In genomic region chr3:119158670-119159069, GRCm38 (mm10) we compare ENCODE assay signal across 24 mouse cellular contexts.
DNase-seq lines count a peak whose midpoint lies in the region; ATAC-seq lines count a peak whose summit lies in the region.
"Had no signal": no experiment of that assay in that cellular context is flagged by ENCODE, and none has a peak within 500 bp of the region (broad histone marks: within the 10 kb centered on the region; RNA-seq: fewer than 3 reads in every experiment).

No protein-coding gene starts in this region.

- 83% methylated on average over 4 of the region's 4 CpGs for WGBS in midbrain, embryonic 11.5 days
- 88% methylated on average over 4 of the region's 4 CpGs for WGBS in midbrain, embryonic 14.5 days
- 71% methylated on average over 4 of the region's 4 CpGs for WGBS in intestine, embryonic 15.5 days
- 84% methylated on average over 4 of the region's 4 CpGs for WGBS in forebrain, embryonic 11.5 days

- H3K9ac ChIP-seq in midbrain, embryonic 11.5 days (ENCODE audit: low read length), result no peak overlapping the region
- no peak overlapping the region for H3K9ac ChIP-seq in midbrain, embryonic 14.5 days (replicated peaks; ENCODE audit: low read length)
- H3K9ac ChIP-seq in intestine, embryonic 15.5 days, result no peak overlapping the region
- H3K9ac ChIP-seq in forebrain, embryonic 11.5 days (ENCODE audit: low read length), result no peak overlapping the region
- H3K9ac ChIP-seq: embryonic facial prominence, embryonic 12.5 days; embryonic facial prominence, embryonic 15.5 days; forebrain, embryonic 12.5 days; forebrain, embryonic 15.5 days; hindbrain, embryonic 12.5 days; hindbrain, embryonic 15.5 days had no signal

- peaks cover 2% of the 10 kb centered on the region; the same call in 1 of the 2 replicates for H3K27me3 ChIP-seq in midbrain, embryonic 11.5 days (ENCODE audit: control insufficient read depth, insufficient read depth, low read length)
- no peaks in the 10 kb centered on the region for H3K27me3 ChIP-seq in midbrain, embryonic 14.5 days (ENCODE audit: control insufficient read depth, insufficient read depth, low read length)
- H3K27me3 ChIP-seq in intestine, embryonic 15.5 days (replicated peaks), result no peaks in the 10 kb centered on the region
- no peaks in the 10 kb centered on the region for H3K27me3 ChIP-seq in forebrain, embryonic 11.5 days (ENCODE audit: control insufficient read depth, insufficient read depth, low read length)
- H3K27me3 ChIP-seq: embryonic facial prominence, embryonic 12.5 days; embryonic facial prominence, embryonic 15.5 days; forebrain, embryonic 12.5 days; forebrain, embryonic 15.5 days; hindbrain, embryonic 15.5 days; Patski had no signal

- no peak overlapping the region for H3K4me2 ChIP-seq in midbrain, embryonic 11.5 days
- no peak overlapping the region for H3K4me2 ChIP-seq in midbrain, embryonic 14.5 days (ENCODE audit: low read length)
- no peak overlapping the region for H3K4me2 ChIP-seq in intestine, embryonic 15.5 days (replicated peaks)
- no peak overlapping the region for H3K4me2 ChIP-seq in forebrain, embryonic 11.5 days (ENCODE audit: low read depth, low read length, severe bottlenecking)
- H3K4me2 ChIP-seq: embryonic facial prominence, embryonic 12.5 days; embryonic facial prominence, embryonic 15.5 days; forebrain, embryonic 12.5 days; forebrain, embryonic 15.5 days; heart, embryonic 11.5 days; hindbrain, embryonic 12.5 days; hindbrain, embryonic 15.5 days had no signal

- peaks cover 7% of the 10 kb centered on the region; the same call in 1 of the 2 replicates for H3K4me1 ChIP-seq in midbrain, embryonic 11.5 days (ENCODE audit: control insufficient read depth, insufficient read depth, low read length)
- peaks cover 9% of the 10 kb centered on the region; the same call in 1 of the 2 replicates for H3K4me1 ChIP-seq in midbrain, embryonic 14.5 days (ENCODE audit: control insufficient read depth, insufficient read depth, low read length)
- H3K4me1 ChIP-seq in intestine, embryonic 15.5 days (replicated peaks), result no peaks in the 10 kb centered on the region
- H3K4me1 ChIP-seq in forebrain, embryonic 11.5 days (replicated peaks; ENCODE audit: control insufficient read depth, insufficient read depth, low read length), result no peaks in the 10 kb centered on the region
- H3K4me1 ChIP-seq: embryonic facial prominence, embryonic 12.5 days had no signal

- ATAC-seq in midbrain, embryonic 11.5 days (ENCODE audit: low FRiP score), result no peak
- no peak for ATAC-seq in midbrain, embryonic 14.5 days (ENCODE audit: low FRiP score, low TSS enrichment)
- ATAC-seq in intestine, embryonic 15.5 days, result peak; percentile 89
- ATAC-seq in forebrain, embryonic 11.5 days (replicated peaks; ENCODE audit: low FRiP score), result no peak
- ATAC-seq: forebrain, embryonic 15.5 days; Patski had no signal

- no peaks in the 10 kb centered on the region for H3K9me3 ChIP-seq in midbrain, embryonic 11.5 days (ENCODE audit: control insufficient read depth, low read length)
- no peaks in the 10 kb centered on the region for H3K9me3 ChIP-seq in midbrain, embryonic 14.5 days (ENCODE audit: control insufficient read depth, low read length)
- H3K9me3 ChIP-seq in intestine, embryonic 15.5 days, result no peaks in the 10 kb centered on the region
- H3K9me3 ChIP-seq in forebrain, embryonic 11.5 days (ENCODE audit: control insufficient read depth, low read length), result no peaks in the 10 kb centered on the region
- H3K9me3 ChIP-seq: embryonic facial prominence, embryonic 12.5 days; embryonic facial prominence, embryonic 15.5 days; forebrain, embryonic 12.5 days; forebrain, embryonic 15.5 days; hindbrain, embryonic 12.5 days; hindbrain, embryonic 15.5 days had no signal

- no peaks in the 10 kb centered on the region for H3K36me3 ChIP-seq in midbrain, embryonic 11.5 days (ENCODE audit: control insufficient read depth, insufficient read depth, low read length)
- no peaks in the 10 kb centered on the region for H3K36me3 ChIP-seq in midbrain, embryonic 14.5 days (ENCODE audit: control insufficient read depth, insufficient read depth, low read length)
- no peaks in the 10 kb centered on the region for H3K36me3 ChIP-seq in intestine, embryonic 15.5 days
- no peaks in the 10 kb centered on the region for H3K36me3 ChIP-seq in forebrain, embryonic 11.5 days (ENCODE audit: control insufficient read depth, insufficient read depth, low read length)
- H3K36me3 ChIP-seq: embryonic facial prominence, embryonic 12.5 days; embryonic facial prominence, embryonic 15.5 days; forebrain, embryonic 12.5 days; forebrain, embryonic 15.5 days; hindbrain, embryonic 12.5 days; hindbrain, embryonic 15.5 days had no signal

- H3K4me3 ChIP-seq in midbrain, embryonic 11.5 days (ENCODE audit: low read depth, low read length), result no peak overlapping the region
- no peak overlapping the region for H3K4me3 ChIP-seq in midbrain, embryonic 14.5 days (replicated peaks; ENCODE audit: low read depth, low read length)
- no peak overlapping the region for H3K4me3 ChIP-seq in intestine, embryonic 15.5 days (replicated peaks)
- no peak overlapping the region for H3K4me3 ChIP-seq in forebrain, embryonic 11.5 days (ENCODE audit: low read depth, low read length)
- H3K4me3 ChIP-seq: embryonic facial prominence, embryonic 12.5 days; embryonic facial prominence, embryonic 15.5 days; forebrain, embryonic 12.5 days; forebrain, embryonic 15.5 days; heart, adult 2 months; hindbrain, embryonic 12.5 days; hindbrain, embryonic 15.5 days had no signal

- H3K27ac ChIP-seq in midbrain, embryonic 11.5 days (ENCODE audit: low read depth, low read length), result no peak overlapping the region
- H3K27ac ChIP-seq in midbrain, embryonic 14.5 days (replicated peaks; ENCODE audit: low read depth, low read length), result no peak overlapping the region
- no peak overlapping the region for H3K27ac ChIP-seq in intestine, embryonic 15.5 days
- no peak overlapping the region for H3K27ac ChIP-seq in forebrain, embryonic 11.5 days (ENCODE audit: low read depth, low read length)
- H3K27ac ChIP-seq: embryonic facial prominence, embryonic 12.5 days; embryonic facial prominence, embryonic 15.5 days; forebrain, embryonic 12.5 days; forebrain, embryonic 15.5 days; heart, adult 2 months; hindbrain, embryonic 12.5 days; hindbrain, embryonic 15.5 days had no signal

- DNase-seq in midbrain, embryonic 11.5 days (ENCODE audit: low spot score, missing footprints), result peak; percentile 31
- no peak for DNase-seq in midbrain, embryonic 14.5 days
- DNase-seq in WW6 (ENCODE audit: low read depth, low spot score), result peak; percentile 29
- no peak for DNase-seq in gastrocnemius, postnatal 25 days
- no peak for DNase-seq in forebrain, embryonic 11.5 days (ENCODE audit: low spot score)
- DNase-seq in adrenal gland, postnatal 14 days, result no peak
- DNase-seq in kidney, postnatal 25 days, result no peak
- DNase-seq: adrenal gland, postnatal 10 days; cerebellum, adult 11 months; cerebellum, adult 2 months; cerebellum, adult 9-11 months; cerebellum, postnatal 25 days; gastrocnemius, postnatal 36 days; heart, adult 2 months; kidney, adult 11 months had no signal

Comparison
In these comparisons a context has a peak if more than half of its experiments do, and no peak if none do; other contexts are left out.
1. DNase-seq: peak in midbrain, embryonic 11.5 days (single experiment) and WW6 (single experiment); none in midbrain, embryonic 14.5 days (single experiment), gastrocnemius, postnatal 25 days (single experiment), forebrain, embryonic 11.5 days (single experiment), adrenal gland, postnatal 14 days (single experiment) and kidney, postnatal 25 days (0 of 2).